ENCODE assay signal across 18 mouse cellular contexts in the genomic region with DNA sequence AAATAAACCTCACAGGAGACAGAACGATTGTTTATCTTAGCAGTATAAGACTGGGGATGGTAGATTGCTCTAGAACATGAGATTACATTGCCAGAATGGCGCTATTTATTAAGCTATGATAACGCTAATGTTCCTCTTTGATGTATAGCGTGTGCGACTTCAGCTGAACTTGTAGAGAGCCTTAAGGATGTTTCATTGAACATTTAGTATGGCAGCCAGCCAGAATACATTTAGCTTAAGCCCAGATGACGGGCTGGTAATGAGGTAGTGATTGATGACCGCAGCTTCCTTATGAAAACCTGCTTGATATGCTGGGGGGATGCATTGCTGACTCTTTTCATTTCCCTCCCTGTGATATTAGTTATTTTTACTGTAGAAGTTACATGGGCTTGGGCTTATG.
DNase-seq lines count a peak whose midpoint lies in the region; ATAC-seq and TF ChIP-seq lines count a peak whose summit lies in the region.
"Had no signal": no experiment of that assay in that cellular context is flagged by ENCODE, and none has a peak within 500 bp of the region (broad histone marks: within the 10 kb centered on the region; RNA-seq: fewer than 3 reads in every experiment).

No protein-coding gene starts in this region.

- 50% methylated on average over 7 of the region's 7 CpGs for WGBS in kidney, embryonic 15.5 days
- 46% methylated on average over 7 of the region's 7 CpGs for WGBS in neural tube, embryonic 13.5 days
- 60% methylated on average over 7 of the region's 7 CpGs for WGBS in neural tube, embryonic 15.5 days
- 61% methylated on average over 7 of the region's 7 CpGs for WGBS in hindbrain, embryonic 14.5 days
- WGBS in cerebellum, adult 2 months, result 85% methylated on average over 7 of the region's 7 CpGs

- H3K4me2 ChIP-seq in kidney, embryonic 15.5 days, result no peak overlapping the region
- no peak overlapping the region for H3K4me2 ChIP-seq in neural tube, embryonic 13.5 days
- H3K4me2 ChIP-seq in neural tube, embryonic 15.5 days, result no peak overlapping the region
- H3K4me2 ChIP-seq in hindbrain, embryonic 14.5 days (replicated peaks), result no peak overlapping the region
- H3K4me2 ChIP-seq: limb, embryonic 13.5 days; lung, embryonic 15.5 days had no signal

- H3K9ac ChIP-seq in kidney, embryonic 15.5 days, result no peak overlapping the region
- H3K9ac ChIP-seq in neural tube, embryonic 13.5 days, result no peak overlapping the region
- no peak overlapping the region for H3K9ac ChIP-seq in neural tube, embryonic 15.5 days (replicated peaks)
- H3K9ac ChIP-seq in hindbrain, embryonic 14.5 days, result no peak overlapping the region
- H3K9ac ChIP-seq: limb, embryonic 13.5 days; lung, embryonic 15.5 days had no signal

- H3K4me1 ChIP-seq in kidney, embryonic 15.5 days, result 0 out of 2 replicates have a peak, but pooled peaks cover 2% of the 10 kb centered on the region
- H3K4me1 ChIP-seq in neural tube, embryonic 13.5 days (replicated peaks), result no peaks in the 10 kb centered on the region; the same call in 1 of the 2 replicates
- H3K4me1 ChIP-seq in neural tube, embryonic 15.5 days, result no peaks in the 10 kb centered on the region; the same call in 1 of the 2 replicates
- H3K4me1 ChIP-seq in hindbrain, embryonic 14.5 days (replicated peaks; ENCODE audit: control insufficient read depth, insufficient read depth, low read length), result no peaks in the 10 kb centered on the region
- H3K4me1 ChIP-seq in cerebellum, adult 2 months (ENCODE audit: control insufficient read depth, insufficient read depth, low read length), result no peaks in the 10 kb centered on the region
- H3K4me1 ChIP-seq: heart, embryonic 10.5 days; lung, embryonic 15.5 days had no signal

- no peak for TF ChIP-seq CTCF in cerebellum, adult 2 months (IDR thresholded peaks at IDR 0.05; ENCODE audit: borderline replicate concordance, insufficient read depth, low read depth, low read length)

- no peaks in the 10 kb centered on the region for H3K27me3 ChIP-seq in kidney, embryonic 15.5 days
- H3K27me3 ChIP-seq in neural tube, embryonic 13.5 days, result no peaks in the 10 kb centered on the region
- no peaks in the 10 kb centered on the region for H3K27me3 ChIP-seq in neural tube, embryonic 15.5 days (replicated peaks)
- no peaks in the 10 kb centered on the region for H3K27me3 ChIP-seq in hindbrain, embryonic 14.5 days (ENCODE audit: control insufficient read depth, insufficient read depth, low read length)
- no peaks in the 10 kb centered on the region for H3K27me3 ChIP-seq in cerebellum, adult 2 months (ENCODE audit: control insufficient read depth, insufficient read depth, low read length)
- H3K27me3 ChIP-seq: limb, embryonic 13.5 days; lung, embryonic 15.5 days had no signal

- H3K27ac ChIP-seq in kidney, embryonic 15.5 days, result no peak overlapping the region
- no peak overlapping the region for H3K27ac ChIP-seq in neural tube, embryonic 13.5 days (replicated peaks)
- H3K27ac ChIP-seq in neural tube, embryonic 15.5 days (replicated peaks), result no peak overlapping the region
- no peak overlapping the region for H3K27ac ChIP-seq in hindbrain, embryonic 14.5 days
- no peak overlapping the region for H3K27ac ChIP-seq in cerebellum, adult 2 months (ENCODE audit: insufficient read depth, low read length)
- H3K27ac ChIP-seq: heart, embryonic 10.5 days; layer of hippocampus, adult 2 months; left cerebral cortex, adult 2 months; limb, embryonic 13.5 days; lung, embryonic 15.5 days had no signal

- DNase-seq in kidney, postnatal 25 days, result no peak
- peak; percentile 47 for DNase-seq in hindbrain, embryonic 14.5 days (ENCODE audit: low spot score)
- DNase-seq in ovary, postnatal 36 days (ENCODE audit: low spot score), result no peak
- DNase-seq in cerebellum, adult 2 months, result no peak
- DNase-seq: cerebellum, adult 11 months; cerebellum, postnatal 36 days; gastrocnemius, postnatal 10 days; heart, postnatal 36 days; thymus, postnatal 4 days had no signal

- no peaks in the 10 kb centered on the region for H3K9me3 ChIP-seq in kidney, embryonic 15.5 days (replicated peaks)
- no peaks in the 10 kb centered on the region for H3K9me3 ChIP-seq in neural tube, embryonic 13.5 days
- H3K9me3 ChIP-seq in neural tube, embryonic 15.5 days (replicated peaks), result no peaks in the 10 kb centered on the region
- H3K9me3 ChIP-seq in hindbrain, embryonic 14.5 days (ENCODE audit: control insufficient read depth, low read length), result no peaks in the 10 kb centered on the region
- H3K9me3 ChIP-seq: heart, embryonic 10.5 days; limb, embryonic 13.5 days; lung, embryonic 15.5 days had no signal

- TF ChIP-seq POLR2A in cerebellum, adult 2 months (IDR thresholded peaks at IDR 0.05; ENCODE audit: borderline replicate concordance, insufficient read depth, low read length), result no peak

- ATAC-seq in kidney, embryonic 15.5 days (replicated peaks; ENCODE audit: low FRiP score), result peak; percentile 73; the same call in 1 of the 2 replicates
- peak; percentile 36; the same call in 1 of the 2 replicates for ATAC-seq in neural tube, embryonic 13.5 days (ENCODE audit: low read depth)
- ATAC-seq in neural tube, embryonic 15.5 days (ENCODE audit: low FRiP score), result no peak
- no peak for ATAC-seq in hindbrain, embryonic 14.5 days (ENCODE audit: low FRiP score)
- ATAC-seq: intestine, embryonic 16.5 days had no signal

- H3K4me3 ChIP-seq in kidney, embryonic 15.5 days (replicated peaks), result no peak overlapping the region
- H3K4me3 ChIP-seq in neural tube, embryonic 13.5 days, result no peak overlapping the region
- H3K4me3 ChIP-seq in neural tube, embryonic 15.5 days (replicated peaks), result no peak overlapping the region
- H3K4me3 ChIP-seq in hindbrain, embryonic 14.5 days (replicated peaks; ENCODE audit: low read length), result no peak overlapping the region
- H3K4me3 ChIP-seq in cerebellum, adult 2 months (replicated peaks; ENCODE audit: insufficient read depth, low read depth, low read length), result no peak overlapping the region
- H3K4me3 ChIP-seq: heart, embryonic 10.5 days; layer of hippocampus, adult 2 months; left cerebral cortex, adult 2 months; limb, embryonic 13.5 days; lung, embryonic 15.5 days had no signal

- H3K36me3 ChIP-seq in kidney, embryonic 15.5 days, result no peaks in the 10 kb centered on the region
- no peaks in the 10 kb centered on the region for H3K36me3 ChIP-seq in neural tube, embryonic 13.5 days
- no peaks in the 10 kb centered on the region for H3K36me3 ChIP-seq in neural tube, embryonic 15.5 days
- no peaks in the 10 kb centered on the region for H3K36me3 ChIP-seq in hindbrain, embryonic 14.5 days (replicated peaks; ENCODE audit: control insufficient read depth, insufficient read depth)
- H3K36me3 ChIP-seq: heart, embryonic 10.5 days; limb, embryonic 13.5 days; lung, embryonic 15.5 days had no signal

Comparison
In these comparisons a context has a peak if more than half of its experiments do, and no peak if none do; other contexts are left out.
1. ATAC-seq: peak in kidney, embryonic 15.5 days (single experiment) and neural tube, embryonic 13.5 days (single experiment); none in neural tube, embryonic 15.5 days (single experiment) and hindbrain, embryonic 14.5 days (single experiment).